Mouse (Mus musculus) ES-E14 (cell line): ENCODE data around the gene Kcnh6. TPM values are rescaled to one million over a fixed set of nuclear protein-coding genes. Genes with fewer than 3 reads are reported as not detected.

ENCODE experiments used
- DNase-seq: peaks from one replicate; pipeline ENCODE4 v3.0.0-alpha.2; 2013; ENCODE audit warnings: low read depth, low spot score
- H3K27ac ChIP-seq: 2 replicates; pipeline ENCODE4 v1.5.1; 2012; ENCODE audit warnings: low read depth, mild to moderate bottlenecking, low read length, moderate library complexity, mixed read lengths; ENCODE audit not compliant: poor library complexity, insufficient read depth, severe bottlenecking
- H3K36me3 ChIP-seq: 2 replicates; pipeline ENCODE4 v1.6.1; 2012; ENCODE audit warnings: mild to moderate bottlenecking, low read length, moderate library complexity, mixed read lengths; ENCODE audit not compliant: control insufficient read depth, poor library complexity, insufficient read depth, severe bottlenecking
- H3K4me1 ChIP-seq, 2 experiments: fragments of 150-350 bp in 1 of 2; sonication (generic) in 1 of 2; 2 replicates each; pipeline ENCODE4 v1.6.1; 2012; ENCODE audit warnings: low read length in 2 of 2, mild to moderate bottlenecking in 1 of 2, mixed read lengths in 1 of 2; ENCODE audit not compliant: control insufficient read depth in 2 of 2, insufficient read depth in 2 of 2, poor library complexity in 1 of 2
- H3K4me3 ChIP-seq, 2 experiments: fragments of 150-350 bp in 1 of 2; sonication (generic) in 1 of 2; 2 replicates each; pipeline ENCODE4 v1.5.1; 2012; ENCODE audit warnings: low read length in 2 of 2, low read depth in 1 of 2, mild to moderate bottlenecking in 1 of 2, mixed read lengths in 1 of 2; ENCODE audit not compliant: insufficient read depth in 1 of 2, poor library complexity in 1 of 2, severe bottlenecking in 1 of 2
- H3K9ac ChIP-seq: 2 replicates; pipeline ENCODE4 v1.6.1; 2012; ENCODE audit warnings: low read depth, mild to moderate bottlenecking, low read length, mixed read lengths; ENCODE audit not compliant: poor library complexity, insufficient read depth, severe bottlenecking
- H3K9me3 ChIP-seq: fragments of 150-350 bp; sonication (generic); 2 replicates; pipeline ENCODE4 v1.6.1; 2012; ENCODE audit warnings: low read depth, mild to moderate bottlenecking, low read length; ENCODE audit not compliant: control insufficient read depth, insufficient read depth
- CHD2 ChIP-seq: IDR thresholded peaks from 2 replicates; pipeline ENCODE4 v1.6.1; 2014; ENCODE audit warnings: mild to moderate bottlenecking, low read depth, low read length, inconsistent platforms
- HCFC1 ChIP-seq: IDR thresholded peaks from 2 replicates; pipeline ENCODE4 v1.6.1; 2012; ENCODE audit warnings: low read length, inconsistent platforms, borderline replicate concordance; ENCODE audit not compliant: insufficient read depth
- MAFK ChIP-seq: IDR thresholded peaks from 2 replicates; pipeline ENCODE4 v1.6.1; 2014; ENCODE audit warnings: mild to moderate bottlenecking, low read depth, low read length, inconsistent platforms; ENCODE audit not compliant: insufficient read depth
- ZC3H11A ChIP-seq: IDR thresholded peaks from 2 replicates; pipeline ENCODE4 v1.6.1; 2012; ENCODE audit warnings: low read depth, mild to moderate bottlenecking, inconsistent platforms, low read length, borderline replicate concordance
- ZNF384 ChIP-seq: IDR thresholded peaks from 2 replicates; pipeline ENCODE4 v1.6.1; 2012; ENCODE audit warnings: low read depth, low read length, inconsistent platforms
- in situ Hi-C, 2 experiments: fragments of 600-800 bp; cut with MboI; formaldehyde crosslinking; loops; one replicate each; pipeline ENCODE4 v1.15.1; 2025; ENCODE audit warnings: low sequenced_read_pairs in 2 of 2, inconsistent platforms in 1 of 2; ENCODE audit not compliant: unreplicated experiment in 2 of 2
- total RNA-seq: library from RNA; depleted of rRNA; stranded (reverse); fragments of 300-350 nt; gene quantifications from 2 replicates; pipeline ENCODE4 v1.2.3, GENCODE M21; 2012

Kcnh6 gene
- total RNA-seq, 1 experiment = 1.5 TPM

GRCm38 (mm10) chr11:105975050-105975449 is 32.9 kb upstream of the Kcnh6 start:
- peaks cover 0 to 2% of the 10 kb centered on the region in 2 experiments; a peak in 1 of 4 replicates for H3K4me1 ChIP-seq
- in situ Hi-C loops = no loop called here

DNA sequence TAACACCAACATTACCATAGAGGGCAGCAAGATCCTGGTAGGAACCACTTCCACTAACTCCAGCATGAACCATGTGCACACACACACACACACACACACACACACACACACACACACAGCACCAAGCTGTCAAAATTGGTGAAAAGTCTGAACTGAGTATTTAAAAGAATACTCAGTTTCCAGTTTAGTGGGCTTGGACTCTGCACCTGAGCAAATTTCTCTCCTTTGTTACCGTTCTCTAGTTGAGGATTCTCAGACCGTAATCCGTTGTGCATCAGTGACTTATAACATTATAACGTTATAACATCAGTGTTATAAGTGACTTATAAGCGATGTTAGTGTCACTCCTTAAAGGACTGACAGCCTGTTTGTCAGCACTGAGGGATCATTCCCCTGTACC is 32.3 kb upstream of the Kcnh6 start:
- Histone ChIP-seq H3K9me3 (no peaks in the 10 kb centered on the region), H3K27ac (no peak overlapping the region), H3K4me1 (peaks cover 0 to 2% of the 10 kb centered on the region in 2 experiments; a peak in 1 of 4 replicates), H3K4me3 (no peak overlapping the region), H3K36me3 (no peaks in the 10 kb centered on the region), H3K9ac (no peak overlapping the region)
- TF ChIP-seq MAFK (no peak), CHD2 (no peak), ZC3H11A (no peak), HCFC1 (no peak), ZNF384 (no peak)
- in situ Hi-C loops = no loop called here
- no peak for DNase-seq

More at GRCm38 (mm10) chr11:105975050-105975449, 32.9 kb upstream of the Kcnh6 start:
- Histone ChIP-seq H3K4me3 (no peak overlapping the region), H3K27ac (no peak overlapping the region), H3K9me3 (no peaks in the 10 kb centered on the region), H3K36me3 (no peaks in the 10 kb centered on the region), H3K9ac (no peak overlapping the region)
- TF ChIP-seq ZNF384 (no peak), ZC3H11A (no peak), CHD2 (no peak), HCFC1 (no peak), MAFK (no peak)
- DNase-seq = no peak

DNA sequence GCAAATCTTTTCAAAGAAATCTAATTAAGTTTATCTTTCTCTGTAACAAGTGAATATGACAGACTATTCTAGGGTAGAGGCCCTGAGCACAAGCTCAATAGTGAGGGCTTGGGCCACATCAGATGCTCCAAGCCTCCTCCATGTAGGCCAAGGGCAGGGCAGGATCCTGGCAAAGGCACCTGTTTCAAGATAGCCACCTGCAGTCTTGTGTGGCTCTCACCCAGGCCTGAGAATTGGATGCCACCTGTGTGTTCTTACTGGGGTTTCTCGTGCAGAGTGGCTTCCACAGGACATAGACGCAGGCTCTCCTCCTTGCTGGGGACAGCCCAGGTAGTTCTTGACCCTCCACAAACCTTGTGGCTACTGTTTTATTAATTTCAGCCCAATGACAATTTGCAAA is 29.7 kb upstream of the Kcnh6 start:
- Histone ChIP-seq H3K4me3 (no peak overlapping the region), H3K9ac (no peak overlapping the region), H3K27ac (no peak overlapping the region), H3K9me3 (no peaks in the 10 kb centered on the region), H3K4me1 (no peaks in the 10 kb centered on the region), H3K36me3 (no peaks in the 10 kb centered on the region)
- in situ Hi-C loops = no loop called here
- TF ChIP-seq ZC3H11A (no peak), MAFK (no peak), CHD2 (no peak), HCFC1 (no peak), ZNF384 (no peak)
- no peak for DNase-seq

DNA sequence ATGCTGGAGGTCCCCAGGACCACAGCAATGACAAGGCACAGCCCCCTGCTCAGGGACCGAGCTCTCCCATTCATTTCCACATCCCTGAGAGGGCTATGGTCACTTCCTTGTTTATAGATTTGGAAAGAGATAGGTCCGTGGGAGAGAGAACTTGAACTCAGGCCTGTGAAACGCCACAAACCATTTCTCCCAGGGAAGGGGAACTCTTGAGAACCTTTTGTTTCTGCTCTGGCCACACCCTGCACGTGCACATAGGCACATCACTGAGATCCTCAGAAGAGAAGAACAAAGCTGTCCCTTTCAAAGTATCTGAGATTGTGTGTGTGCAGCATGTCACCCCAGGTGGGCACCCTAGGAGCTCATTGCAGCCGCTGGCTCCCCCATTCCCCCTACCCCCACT is 29.3 kb upstream of the Kcnh6 start:
- no peak overlapping the region for H3K27ac ChIP-seq
- DNase-seq = no peak
- in situ Hi-C loops = no loop called here
- H3K9ac ChIP-seq = no peak overlapping the region
- no peaks in the 10 kb centered on the region for H3K9me3 ChIP-seq
- H3K4me1 ChIP-seq = no peaks in the 10 kb centered on the region
- no peaks in the 10 kb centered on the region for H3K36me3 ChIP-seq
- H3K4me3 ChIP-seq = no peak overlapping the region
- TF ChIP-seq ZNF384 (no peak), MAFK (no peak), HCFC1 (no peak), ZC3H11A (no peak), CHD2 (no peak)

DNA sequence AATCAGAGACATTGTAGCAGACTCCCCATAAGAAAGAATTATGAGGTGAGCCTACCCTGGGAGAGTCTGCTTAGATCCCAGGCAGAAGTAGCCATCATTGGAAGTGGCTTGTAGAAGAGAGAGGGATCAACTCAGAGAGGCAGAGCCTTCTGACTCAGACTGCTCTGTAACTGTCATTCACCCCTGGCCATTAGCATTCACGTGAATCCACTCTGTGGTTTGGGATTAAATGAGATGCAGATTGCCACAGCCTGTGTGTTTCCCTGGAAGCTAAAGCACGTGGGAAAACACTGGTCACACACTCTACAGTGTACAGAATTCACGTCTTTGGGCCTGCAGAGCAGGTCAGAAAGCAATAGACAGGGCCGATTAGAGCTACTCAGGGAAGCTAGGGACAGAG is 23.5 kb upstream of the Kcnh6 start:
- H3K36me3 ChIP-seq = no peaks in the 10 kb centered on the region
- TF ChIP-seq MAFK = no peak
- TF ChIP-seq HCFC1 = no peak
- no peak for TF ChIP-seq ZNF384
- TF ChIP-seq CHD2 = no peak
- no peak for TF ChIP-seq ZC3H11A
- no peak for DNase-seq
- no peaks in the 10 kb centered on the region for H3K9me3 ChIP-seq
- no peak overlapping the region for H3K27ac ChIP-seq
- no peak overlapping the region for H3K9ac ChIP-seq
- in situ Hi-C loops = no loop called here
- no peak overlapping the region for H3K4me3 ChIP-seq
- peaks cover 4 to 9% of the 10 kb centered on the region in 2 experiments for H3K4me1 ChIP-seq
